Mouse (Mus musculus) lung, embryonic 16.5 days (tissue): ENCODE measurements around the gene Zdhhc1. TPM values are rescaled to one million over a fixed set of nuclear protein-coding genes. Genes with fewer than 3 reads are reported as not detected.

Experiments
- ATAC-seq: fragments of 200-750 bp; cut with Nextera tagmentation; 2 replicates; pipeline ENCODE4 v1.8.0; 2017; ENCODE audit warnings: low read depth, mild to moderate bottlenecking, moderate library complexity
- H3K27ac ChIP-seq: fragments of 300-500 bp; sonication (generic); 2 replicates; pipeline ENCODE4 v1.5.1; 2014; ENCODE audit warnings: mild to moderate bottlenecking, control low read depth, low read length
- H3K27me3 ChIP-seq: fragments of 300-500 bp; sonication (generic); 2 replicates; pipeline ENCODE4 v1.6.1; 2014; ENCODE audit warnings: low read depth, low read length, mixed read lengths; ENCODE audit not compliant: control insufficient read depth, insufficient read depth
- H3K36me3 ChIP-seq: fragments of 300-500 bp; sonication (generic); 2 replicates; pipeline ENCODE4 v1.6.1; 2014; ENCODE audit warnings: low read length; ENCODE audit not compliant: control insufficient read depth, insufficient read depth
- H3K4me1 ChIP-seq: fragments of 300-500 bp; sonication (generic); replicated peaks from 2 replicates; pipeline ENCODE4 v1.6.1; 2014; ENCODE audit warnings: low read length, mixed read lengths; ENCODE audit not compliant: control insufficient read depth, insufficient read depth
- H3K4me2 ChIP-seq: fragments of 300-500 bp; sonication (generic); 2 replicates; pipeline ENCODE4 v1.6.1; 2014; ENCODE audit warnings: low read depth, low read length, control low read depth
- H3K4me3 ChIP-seq: fragments of 300-500 bp; sonication (generic); 2 replicates; pipeline ENCODE4 v1.5.1; 2014; ENCODE audit warnings: mild to moderate bottlenecking, low read length, control low read depth
- H3K9ac ChIP-seq: fragments of 300-500 bp; sonication (generic); 2 replicates; pipeline ENCODE4 v1.6.1; 2014; ENCODE audit warnings: low read length, control low read depth
- H3K9me3 ChIP-seq: fragments of 300-500 bp; sonication (generic); 2 replicates; pipeline ENCODE4 v1.6.1; 2016; ENCODE audit warnings: low read length; ENCODE audit not compliant: control insufficient read depth
- WGBS: fragments of 180-500 bp; shearing (Covaris S2); extraction: QIAGEN DNeasy Blood & Tissue Kit; methylation state at CpG from one replicate; pipeline ENCODE4 v1.1.7; 2014; 5-methylcytosine and 5-hydroxymethylcytosine counted together
- polyA plus RNA-seq: library from polyadenylated mRNA; unstranded; fragments of >200 nt; fragmentation: Nextera tagmentation; extraction: Ambion mirVana; gene quantifications from 2 replicates; pipeline ENCODE4 v1.2.1, GENCODE M21; 2015

Gene Zdhhc1
- polyA plus RNA-seq, 1 experiment from 2014 or later, result 48.3 TPM

GRCm38 (mm10) chr8:105461085-105461803, 35.5 kb downstream of the Zdhhc1 start:
- Histone ChIP-seq H3K9ac (no peak overlapping the region), H3K4me1 (peaks cover 20% of the 10 kb centered on the region), H3K9me3 (no peaks in the 10 kb centered on the region), H3K4me2 (peak overlapping the region; percentile 5; the same call in 1 of the 2 replicates), H3K27ac (peak overlapping the region; percentile 89), H3K27me3 (no peaks in the 10 kb centered on the region), H3K4me3 (no peak overlapping the region), H3K36me3 (no peaks in the 10 kb centered on the region)
- peak; percentile 80 for ATAC-seq
- WGBS, result 37% methylated on average over 13 of the region's 13 CpGs

GRCm38 (mm10) chr8:105455218-105455617, 41.5 kb downstream of the Zdhhc1 start:
- Histone ChIP-seq H3K9ac (0 out of 2 replicates have a peak overlapping the region, but pooled peaks have one; percentile 5), H3K4me2 (no peak overlapping the region), H3K4me3 (no peak overlapping the region), H3K36me3 (no peaks in the 10 kb centered on the region), H3K27me3 (no peaks in the 10 kb centered on the region), H3K9me3 (no peaks in the 10 kb centered on the region), H3K4me1 (peaks cover 14% of the 10 kb centered on the region), H3K27ac (no peak overlapping the region)
- 29% methylated on average over 10 of the region's 10 CpGs for WGBS
- ATAC-seq, result no peak

GRCm38 (mm10) chr8:105454088-105454487, 42.6 kb downstream of the Zdhhc1 start:
- Histone ChIP-seq H3K4me2 (no peak overlapping the region), H3K4me1 (peaks cover 9% of the 10 kb centered on the region; the same call in 1 of the 2 replicates), H3K27me3 (no peaks in the 10 kb centered on the region), H3K9ac (no peak overlapping the region), H3K4me3 (no peak overlapping the region), H3K36me3 (no peaks in the 10 kb centered on the region), H3K9me3 (no peaks in the 10 kb centered on the region), H3K27ac (no peak overlapping the region)
- ATAC-seq, result peak; percentile 86
- WGBS, result 37% methylated on average over 5 of the region's 5 CpGs

GRCm38 (mm10) chr8:105453296-105453695, 43.4 kb downstream of the Zdhhc1 start:
- H3K4me3 ChIP-seq, result no peak overlapping the region
- ATAC-seq, result no peak
- 49% methylated on average over 5 of the region's 5 CpGs for WGBS
- no peak overlapping the region for H3K4me2 ChIP-seq
- no peaks in the 10 kb centered on the region for H3K36me3 ChIP-seq
- peaks cover 9% of the 10 kb centered on the region; the same call in 1 of the 2 replicates for H3K4me1 ChIP-seq
- no peak overlapping the region; the same call in 1 of the 2 replicates for H3K27ac ChIP-seq
- H3K9ac ChIP-seq, result no peak overlapping the region
- H3K9me3 ChIP-seq, result no peaks in the 10 kb centered on the region
- H3K27me3 ChIP-seq, result no peaks in the 10 kb centered on the region

GRCm38 (mm10) chr8:105451903-105452603, 44.6 kb downstream of the Zdhhc1 start:
- Histone ChIP-seq H3K9me3 (no peaks in the 10 kb centered on the region), H3K4me2 (no peak overlapping the region), H3K9ac (no peak overlapping the region), H3K27ac (no peak overlapping the region), H3K4me3 (no peak overlapping the region), H3K4me1 (peaks cover 9% of the 10 kb centered on the region; the same call in 1 of the 2 replicates), H3K36me3 (no peaks in the 10 kb centered on the region), H3K27me3 (no peaks in the 10 kb centered on the region)
- no peak for ATAC-seq
- WGBS, result 63% methylated on average over 15 of the region's 15 CpGs

GRCm38 (mm10) chr8:105450977-105451376, 45.7 kb downstream of the Zdhhc1 start:
- Histone ChIP-seq H3K4me1 (peaks cover 9% of the 10 kb centered on the region; the same call in 1 of the 2 replicates), H3K4me3 (no peak overlapping the region), H3K27ac (no peak overlapping the region), H3K36me3 (no peaks in the 10 kb centered on the region), H3K9ac (no peak overlapping the region), H3K9me3 (no peaks in the 10 kb centered on the region), H3K27me3 (no peaks in the 10 kb centered on the region), H3K4me2 (no peak overlapping the region)
- WGBS, result 33% methylated on average over 1 of the region's 1 CpGs
- ATAC-seq, result no peak

- no peak overlapping the region for H3K4me2 ChIP-seq
- WGBS, result 80% methylated on average over 5 of the region's 5 CpGs
- H3K27me3 ChIP-seq, result no peaks in the 10 kb centered on the region
- no peak overlapping the region for H3K4me3 ChIP-seq
- no peak overlapping the region for H3K27ac ChIP-seq
- peaks cover under 1% of the 10 kb centered on the region; the same call in 1 of the 2 replicates for H3K4me1 ChIP-seq
- H3K9me3 ChIP-seq, result no peaks in the 10 kb centered on the region
- ATAC-seq, result no peak
- no peaks in the 10 kb centered on the region for H3K36me3 ChIP-seq
- H3K9ac ChIP-seq, result no peak overlapping the region
Observed at GRCm38 (mm10) chr8:105448596-105448995, 48.1 kb downstream of the Zdhhc1 start.

- Histone ChIP-seq H3K27me3 (no peaks in the 10 kb centered on the region), H3K4me2 (no peak overlapping the region), H3K9me3 (no peaks in the 10 kb centered on the region), H3K36me3 (no peaks in the 10 kb centered on the region), H3K4me1 (no peaks in the 10 kb centered on the region), H3K4me3 (no peak overlapping the region), H3K27ac (no peak overlapping the region), H3K9ac (no peak overlapping the region)
- no peak for ATAC-seq
- WGBS, result 83% methylated on average over 3 of the region's 3 CpGs
Observed at GRCm38 (mm10) chr8:105448188-105448587, 48.5 kb downstream of the Zdhhc1 start.

GRCm38 (mm10) chr8:105446127-105446552, 50.6 kb downstream of the Zdhhc1 start:
- WGBS, result 44% methylated on average over 4 of the region's 4 CpGs
- Histone ChIP-seq H3K4me1 (no peaks in the 10 kb centered on the region), H3K9ac (no peak overlapping the region), H3K4me2 (no peak overlapping the region), H3K36me3 (no peaks in the 10 kb centered on the region), H3K27me3 (no peaks in the 10 kb centered on the region), H3K27ac (no peak overlapping the region), H3K4me3 (no peak overlapping the region), H3K9me3 (no peaks in the 10 kb centered on the region)
- no peak for ATAC-seq
